Mouse (Mus musculus): Measurements from ENCODE around the gene Adcy7. TPM values are rescaled to one million over a fixed set of nuclear protein-coding genes. Genes with fewer than 3 reads are reported as not detected.

The Adcy7 gene
- polyA plus RNA-seq, 1 experiment from 2014 or later = 21.3 TPM

GRCm38 (mm10) chr8:88361708-88362428 is 89.7 kb downstream of the Adcy7 start, which contains the start of gene Brd7:
Brd7 (minus strand) TSS chr8:88362194.
- peak within 1 kb of the TSS; percentile 99 for H3K4me3 ChIP-seq (replicated peaks)
- H3K9ac ChIP-seq = peak within 1 kb of the TSS; percentile 96
- ATAC-seq (ENCODE audit: insufficient read depth) = peak; percentile 77
- H3K9me3 ChIP-seq (replicated peaks) = no peaks in the 10 kb centered on the region
- H3K4me2 ChIP-seq = peak within 1 kb of the TSS; percentile 83
- peak within 1 kb of the TSS; percentile 91 for H3K27ac ChIP-seq (replicated peaks)
- peaks cover 30% of the 10 kb centered on the region for H3K36me3 ChIP-seq (replicated peaks)
- H3K4me1 ChIP-seq (replicated peaks) = peaks cover 43% of the 10 kb centered on the region
- WGBS (ENCODE audit: insufficient replicate concordance) = under 1% methylated on average over 87 of the region's 91 CpGs
- no peaks in the 10 kb centered on the region for H3K27me3 ChIP-seq

- H3K4me2 ChIP-seq = peak overlapping the region; percentile 83
- 9% methylated on average over 11 of the region's 11 CpGs for WGBS (ENCODE audit: insufficient replicate concordance)
- H3K9me3 ChIP-seq (replicated peaks) = no peaks in the 10 kb centered on the region
- H3K4me1 ChIP-seq (replicated peaks) = peaks cover 43% of the 10 kb centered on the region
- H3K27me3 ChIP-seq = no peaks in the 10 kb centered on the region
- ATAC-seq (ENCODE audit: insufficient read depth) = peak; percentile 87
- H3K36me3 ChIP-seq (replicated peaks) = peaks cover 22% of the 10 kb centered on the region
- peak overlapping the region; percentile 96 for H3K9ac ChIP-seq
- H3K4me3 ChIP-seq (replicated peaks) = peak overlapping the region; percentile 99
- peak overlapping the region; percentile 91 for H3K27ac ChIP-seq (replicated peaks)
These were observed 90.4 kb downstream of the Adcy7 start for GRCm38 (mm10) chr8:88362446-88363150.

GRCm38 (mm10) chr8:88369221-88369620 is 97.0 kb downstream of the Adcy7 start:
- WGBS (ENCODE audit: insufficient replicate concordance) = 12% methylated on average over 6 of the region's 6 CpGs
- H3K4me2 ChIP-seq = no peak overlapping the region
- no peaks in the 10 kb centered on the region for H3K36me3 ChIP-seq (replicated peaks)
- H3K27me3 ChIP-seq = peaks cover 13% of the 10 kb centered on the region; the same call in 1 of the 2 replicates
- H3K9ac ChIP-seq = no peak overlapping the region
- peaks cover 11% of the 10 kb centered on the region; the same call in 1 of the 2 replicates for H3K4me1 ChIP-seq (replicated peaks)
- no peak overlapping the region for H3K27ac ChIP-seq (replicated peaks)
- ATAC-seq (ENCODE audit: insufficient read depth) = no peak
- H3K4me3 ChIP-seq (replicated peaks) = no peak overlapping the region
- no peaks in the 10 kb centered on the region for H3K9me3 ChIP-seq (replicated peaks)

- no peak overlapping the region for H3K4me2 ChIP-seq
- no peak overlapping the region for H3K9ac ChIP-seq
- H3K9me3 ChIP-seq (replicated peaks) = no peaks in the 10 kb centered on the region
- H3K4me3 ChIP-seq (replicated peaks) = no peak overlapping the region
- peaks cover 10% of the 10 kb centered on the region; the same call in 1 of the 2 replicates for H3K4me1 ChIP-seq (replicated peaks)
- H3K27me3 ChIP-seq = peaks cover 13% of the 10 kb centered on the region; the same call in 1 of the 2 replicates
- no peak overlapping the region for H3K27ac ChIP-seq (replicated peaks)
- no peak for ATAC-seq (ENCODE audit: insufficient read depth)
- no peaks in the 10 kb centered on the region for H3K36me3 ChIP-seq (replicated peaks)
- 62% methylated on average over 3 of the region's 3 CpGs for WGBS (ENCODE audit: insufficient replicate concordance)
These were observed 97.6 kb downstream of the Adcy7 start for GRCm38 (mm10) chr8:88369805-88370204.

GRCm38 (mm10) chr8:88371522-88371921 is 99.3 kb downstream of the Adcy7 start:
- WGBS (ENCODE audit: insufficient replicate concordance) = 56% methylated on average over 2 of the region's 2 CpGs
- H3K4me1 ChIP-seq (replicated peaks) = peaks cover 10% of the 10 kb centered on the region; the same call in 1 of the 2 replicates
- no peaks in the 10 kb centered on the region for H3K36me3 ChIP-seq (replicated peaks)
- peaks cover 13% of the 10 kb centered on the region; the same call in 1 of the 2 replicates for H3K27me3 ChIP-seq
- no peak overlapping the region for H3K9ac ChIP-seq
- no peaks in the 10 kb centered on the region for H3K9me3 ChIP-seq (replicated peaks)
- ATAC-seq (ENCODE audit: insufficient read depth) = no peak
- no peak overlapping the region for H3K4me3 ChIP-seq (replicated peaks)
- no peak overlapping the region for H3K27ac ChIP-seq (replicated peaks)
- H3K4me2 ChIP-seq = no peak overlapping the region

- no peaks in the 10 kb centered on the region for H3K36me3 ChIP-seq (replicated peaks)
- ATAC-seq (ENCODE audit: insufficient read depth) = no peak
- H3K9me3 ChIP-seq (replicated peaks) = no peaks in the 10 kb centered on the region
- 57% methylated on average over 19 of the region's 19 CpGs for WGBS (ENCODE audit: insufficient replicate concordance)
- H3K4me2 ChIP-seq = no peak overlapping the region
- H3K4me3 ChIP-seq (replicated peaks) = no peak overlapping the region
- H3K27me3 ChIP-seq = peaks cover 30% of the 10 kb centered on the region
- no peaks in the 10 kb centered on the region for H3K4me1 ChIP-seq (replicated peaks)
- no peak overlapping the region for H3K9ac ChIP-seq
- no peak overlapping the region for H3K27ac ChIP-seq (replicated peaks)
These were observed 104.8 kb downstream of the Adcy7 start for GRCm38 (mm10) chr8:88376836-88377582.

Other genes with a start within 250 kb of the Adcy7 start
- gene Cnep1r1, start 153.6 kb upstream of the Adcy7 start, polyA plus RNA-seq (2015; fragmentation: Nextera tagmentation; extraction: Ambion mirVana) = 21.7 and 24.2 TPM in 2 replicates
- gene Heatr3, start 134.5 kb upstream of the Adcy7 start, polyA plus RNA-seq (2015; fragmentation: Nextera tagmentation; extraction: Ambion mirVana) = 19.2 and 21.3 TPM in 2 replicates
- 3.3 and 3.4 TPM in 2 replicates for gene Tent4b, start 73.2 kb upstream of the Adcy7 start, polyA plus RNA-seq (2015; fragmentation: Nextera tagmentation; extraction: Ambion mirVana)
- 28.4 and 31.3 TPM in 2 replicates for gene Brd7, start 89.8 kb downstream of the Adcy7 start, polyA plus RNA-seq (2015; fragmentation: Nextera tagmentation; extraction: Ambion mirVana)
- gene Nkd1, start 249.0 kb downstream of the Adcy7 start, polyA plus RNA-seq (2015; fragmentation: Nextera tagmentation; extraction: Ambion mirVana) = 1.8 and 1.9 TPM in 2 replicates

All from liver, embryonic 15.5 days (tissue).